Mouse (Mus musculus): ENCODE results near the gene Adcy10. TPM values are rescaled to one million over a fixed set of nuclear protein-coding genes. Genes with fewer than 3 reads are reported as not detected.

Adcy10 gene
- polyA plus RNA-seq, 1 experiment from 2014 or later = 0.18 TPM

Other genes starting within 250 kb of the Adcy10 start
- 112 TPM in 2 replicates for gene Tiprl, start 248.2 kb upstream of the Adcy10 start, polyA plus RNA-seq (2015; fragmentation: Nextera tagmentation; extraction: Ambion mirVana)
- 1.9 and 2.1 TPM in 2 replicates for gene Gpr161, start 189.4 kb upstream of the Adcy10 start, polyA plus RNA-seq (2015; fragmentation: Nextera tagmentation; extraction: Ambion mirVana)
- gene Dcaf6, start 24.7 kb upstream of the Adcy10 start, polyA plus RNA-seq (2015; fragmentation: Nextera tagmentation; extraction: Ambion mirVana) = 13.5 and 13.8 TPM in 2 replicates
- gene Mpc2, start 24.5 kb upstream of the Adcy10 start, polyA plus RNA-seq (2015; fragmentation: Nextera tagmentation; extraction: Ambion mirVana) = 139 and 143 TPM in 2 replicates
- 146 and 163 TPM in 2 replicates for gene Mpzl1, start 149.4 kb downstream of the Adcy10 start, polyA plus RNA-seq (2015; fragmentation: Nextera tagmentation; extraction: Ambion mirVana)
- 13.9 and 16.8 TPM in 2 replicates for gene Rcsd1, start 224.6 kb downstream of the Adcy10 start, polyA plus RNA-seq (2015; fragmentation: Nextera tagmentation; extraction: Ambion mirVana)